ENCODE assay signal across 8 mouse cellular contexts in the genomic region with DNA sequence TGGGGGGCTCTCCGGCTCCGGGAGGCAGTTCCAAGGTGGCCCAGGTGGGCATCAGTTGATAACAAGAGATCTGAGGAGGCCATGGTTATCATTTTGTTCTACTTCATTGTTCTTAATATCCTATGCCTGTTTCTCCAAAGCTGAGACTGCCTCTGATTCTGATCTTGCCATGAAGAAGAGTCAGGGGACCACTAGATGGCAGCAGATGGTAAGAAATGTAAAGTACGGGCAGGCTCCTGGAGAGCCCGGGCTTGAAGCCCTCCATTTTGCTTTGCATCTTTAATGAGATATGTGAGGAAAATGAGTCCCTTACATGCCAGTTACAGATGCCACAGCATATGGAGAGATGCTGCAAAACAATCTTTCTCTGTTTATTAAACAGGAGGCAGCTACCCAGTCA.
DNase-seq lines count a peak whose midpoint lies in the region; ATAC-seq and TF ChIP-seq lines count a peak whose summit lies in the region.

No protein-coding gene starts in this region.

- H3K9me3 ChIP-seq in heart, embryonic 14.5 days (ENCODE audit: control insufficient read depth, low read length): no peaks in the 10 kb centered on the region

- H3K4me2 ChIP-seq in heart, embryonic 14.5 days (ENCODE audit: low read length): no peak overlapping the region

- 15% methylated on average over 4 of the region's 4 CpGs for WGBS in heart, embryonic 14.5 days

- no peak overlapping the region for H3ac ChIP-seq in C2C12 (ENCODE audit: control insufficient read depth, insufficient read length, low read depth)

- peaks cover 5% of the 10 kb centered on the region for H3K27me3 ChIP-seq in C2C12 (ENCODE audit: control insufficient read depth, insufficient read depth, insufficient read length)
- no peaks in the 10 kb centered on the region for H3K27me3 ChIP-seq in heart, embryonic 14.5 days (ENCODE audit: control insufficient read depth, insufficient read depth, low read length)

- H3K4me3 ChIP-seq in C2C12 (ENCODE audit: insufficient read depth, poor library complexity, severe bottlenecking): no peak overlapping the region
- H3K4me3 ChIP-seq in heart, embryonic 14.5 days (ENCODE audit: control insufficient read depth in 1 of 2, insufficient read depth in 1 of 2, low read depth in 1 of 2, low read length in 2 of 2): no peak overlapping the region

- no peaks in the 10 kb centered on the region for H3K79me2 ChIP-seq in C2C12 (ENCODE audit: control insufficient read depth, insufficient read depth)

- peaks cover 1 to 9% of the 10 kb centered on the region in 2 experiments; a peak in 2 of 4 replicates for H3K4me1 ChIP-seq in heart, embryonic 14.5 days (ENCODE audit: control insufficient read depth in 2 of 2, insufficient read depth in 2 of 2, low read length in 2 of 2)

- no peak overlapping the region for H3K9ac ChIP-seq in heart, embryonic 14.5 days (ENCODE audit: low read length)

- H3K36me3 ChIP-seq in C2C12 (ENCODE audit: control insufficient read depth, insufficient read depth): no peaks in the 10 kb centered on the region
- H3K36me3 ChIP-seq in heart, embryonic 14.5 days (ENCODE audit: control insufficient read depth, insufficient read depth, low read length): no peaks in the 10 kb centered on the region

- peak; percentile 33 for DNase-seq in adrenal gland, adult 8-10 months
- peak; percentile 81 for DNase-seq in embryo, embryonic 9.5 days (ENCODE audit: extremely low spot score)
- DNase-seq in kidney, postnatal 14 days: peak; percentile 81
- DNase-seq in lung, adult 18-20 months: peak; percentile 37 to 63
- peak; percentile 74 for DNase-seq in testis, postnatal 10 days (ENCODE audit: low spot score)

- ATAC-seq in heart, embryonic 14.5 days (ENCODE audit: insufficient number of reproducible peaks, insufficient read depth, low FRiP score, low read depth): peak; percentile 43; the same call in 1 of the 2 replicates
- peak; percentile 81 for ATAC-seq in neutrophil, adult 5-6 weeks (ENCODE audit: extremely low read depth, insufficient number of reproducible peaks, low FRiP score, poor library complexity, severe bottlenecking)

- TF ChIP-seq CTCF in C2C12 (IDR thresholded peaks at IDR 0.05; ENCODE audit: control insufficient read depth, insufficient read depth, insufficient read length): peak; percentile 28

- no peak overlapping the region for H3K27ac ChIP-seq in heart, embryonic 14.5 days (replicated peaks in 1 of 2; ENCODE audit: control insufficient read depth in 1 of 2, insufficient read depth in 1 of 2, low read depth in 2 of 2, low read length in 2 of 2)

- H3K79me3 ChIP-seq in C2C12 (ENCODE audit: low read depth): no peaks in the 10 kb centered on the region

TF ChIP-seq in C2C12, 6 proteins besides CTCF, POLR2A, EP300 and RAD21:
- TF ChIP-seq MYOD1 (IDR thresholded peaks at IDR 0.05; ENCODE audit: control insufficient read depth, insufficient read length, low read depth) (no peak), CEBPB (IDR thresholded peaks at IDR 0.05; ENCODE audit: low read depth) (no peak), MAX (IDR thresholded peaks at IDR 0.05) (no peak), MYOG (IDR thresholded peaks at IDR 0.05; ENCODE audit: control insufficient read depth, extremely low read depth, insufficient read length) (no peak), USF1 (IDR thresholded peaks at IDR 0.05; ENCODE audit: low read depth) (no peak), FOSL1 (IDR thresholded peaks at IDR 0.05; ENCODE audit: insufficient read depth, low read length, poor library complexity, severe bottlenecking) (no peak)
TF ChIP-seq in C2C12: peak in this region for 0.
